Mouse (Mus musculus): ENCODE results near the gene Acad8.

DNA sequence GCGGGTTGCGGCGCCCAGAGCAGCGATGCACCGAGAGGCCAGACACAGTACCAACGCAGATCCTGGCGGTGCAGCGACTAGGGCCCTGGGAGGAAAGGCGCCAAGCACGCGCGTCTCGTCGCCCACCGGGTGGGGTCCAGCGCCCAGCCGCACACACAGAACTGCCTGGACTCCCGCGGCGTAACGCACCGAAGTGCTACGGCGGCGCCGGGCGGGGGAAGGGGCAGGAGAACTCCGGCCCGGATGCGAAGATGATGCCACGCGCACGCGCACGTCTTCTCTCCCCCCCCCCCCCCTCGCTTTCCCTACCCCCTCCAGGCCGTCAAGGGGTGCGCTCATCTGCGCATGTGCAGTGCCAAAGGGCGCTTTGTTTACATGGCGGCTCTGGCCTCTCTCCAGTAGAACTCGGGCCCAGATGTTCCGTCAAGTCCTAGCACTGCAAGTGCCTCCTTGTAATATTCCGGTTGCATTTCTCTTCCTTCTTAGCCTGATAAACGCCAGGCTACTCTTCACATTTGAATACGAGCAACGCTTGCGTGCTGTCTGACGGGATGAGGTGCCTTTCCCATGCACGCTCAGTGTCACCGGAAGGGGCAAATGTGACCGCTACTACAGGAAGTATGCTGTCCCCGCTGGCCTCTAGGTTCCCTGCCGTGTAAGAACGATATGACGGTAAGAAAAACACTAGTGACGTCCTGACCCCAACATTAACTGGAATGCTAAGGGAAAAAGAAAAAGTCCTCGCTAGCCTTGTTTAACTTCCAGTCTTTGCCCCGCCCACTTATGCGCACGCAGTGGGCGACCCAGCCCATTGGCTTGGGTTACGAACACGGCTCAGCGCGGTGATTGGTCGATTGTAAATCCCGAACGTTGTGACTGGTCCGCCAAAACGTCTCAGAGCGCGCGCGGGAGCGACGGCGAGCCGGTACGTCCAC lies 30.7 kb upstream of the Acad8 start, which contains the start of the genes Vps26b and Ncapd3:
- TF ChIP-seq CTCF (IDR thresholded peaks at IDR 0.05; ENCODE audit: control insufficient read depth, insufficient read depth, insufficient read length) (no peak), MAX (IDR thresholded peaks at IDR 0.05) (no peak), CEBPB (IDR thresholded peaks at IDR 0.05; ENCODE audit: low read depth) (no peak)
